Mouse (Mus musculus) forebrain, embryonic 14.5 days (tissue): ENCODE measurements around the gene Ldb3. TPM values are rescaled to one million over a fixed set of nuclear protein-coding genes. Genes with fewer than 3 reads are reported as not detected.

Source experiments
- ATAC-seq: fragments of 200-750 bp; cut with Nextera tagmentation; 2 replicates; pipeline ENCODE4 v1.8.0; 2017; ENCODE audit warnings: mild to moderate bottlenecking, moderate library complexity
- DNase-seq: peaks from one replicate; pipeline ENCODE4 v3.0.0-alpha.2; 2015; ENCODE audit warnings: low spot score
- H3K27ac ChIP-seq: fragments of 300-500 bp; sonication (generic); 2 replicates; pipeline ENCODE4 v1.5.1; 2014; ENCODE audit warnings: low read depth, mild to moderate bottlenecking, control low read depth, low read length, moderate library complexity
- H3K27me3 ChIP-seq: fragments of 300-500 bp; sonication (generic); replicated peaks from 2 replicates; pipeline ENCODE4 v1.6.1; 2014; ENCODE audit warnings: low read length, control low read depth, mixed read lengths; ENCODE audit not compliant: control insufficient read depth, insufficient read depth
- H3K36me3 ChIP-seq: fragments of 300-500 bp; sonication (generic); 2 replicates; pipeline ENCODE4 v1.6.1; 2014; ENCODE audit warnings: low read length, control low read depth; ENCODE audit not compliant: control insufficient read depth, insufficient read depth
- H3K4me1 ChIP-seq: fragments of 300-500 bp; sonication (generic); 2 replicates; pipeline ENCODE4 v1.6.1; 2014; ENCODE audit warnings: antibody characterized with exemption, low read length, control low read depth; ENCODE audit not compliant: control insufficient read depth, insufficient read depth
- H3K4me2 ChIP-seq: fragments of 300-500 bp; sonication (generic); 2 replicates; pipeline ENCODE4 v1.6.1; 2014; ENCODE audit warnings: mild to moderate bottlenecking, control low read depth, low read length
- H3K4me3 ChIP-seq: fragments of 300-500 bp; sonication (generic); 2 replicates; pipeline ENCODE4 v1.5.1; 2014; ENCODE audit warnings: low read depth, low read length, control low read depth
- H3K9ac ChIP-seq: fragments of 300-500 bp; sonication (generic); 2 replicates; pipeline ENCODE4 v1.6.1; 2014; ENCODE audit warnings: mild to moderate bottlenecking, low read length, control low read depth, moderate library complexity
- H3K9me3 ChIP-seq: fragments of 300-500 bp; sonication (generic); replicated peaks from 2 replicates; pipeline ENCODE4 v1.6.1; 2016; ENCODE audit warnings: low read length, control low read depth, mixed read lengths; ENCODE audit not compliant: control insufficient read depth
- WGBS: fragments of 180-500 bp; shearing (Covaris S2); extraction: QIAGEN DNeasy Blood & Tissue Kit; methylation state at CpG from one replicate; pipeline ENCODE4 v1.1.7; 2014; 5-methylcytosine and 5-hydroxymethylcytosine counted together
- polyA plus RNA-seq: library from polyadenylated mRNA; unstranded; fragments of >200 nt; fragmentation: Nextera tagmentation; extraction: Ambion mirVana; gene quantifications from 2 replicates; pipeline ENCODE4 v1.2.1, GENCODE M21; 2014

The Ldb3 gene
- polyA plus RNA-seq, 1 experiment from 2014 or later = 0.63 TPM

DNA sequence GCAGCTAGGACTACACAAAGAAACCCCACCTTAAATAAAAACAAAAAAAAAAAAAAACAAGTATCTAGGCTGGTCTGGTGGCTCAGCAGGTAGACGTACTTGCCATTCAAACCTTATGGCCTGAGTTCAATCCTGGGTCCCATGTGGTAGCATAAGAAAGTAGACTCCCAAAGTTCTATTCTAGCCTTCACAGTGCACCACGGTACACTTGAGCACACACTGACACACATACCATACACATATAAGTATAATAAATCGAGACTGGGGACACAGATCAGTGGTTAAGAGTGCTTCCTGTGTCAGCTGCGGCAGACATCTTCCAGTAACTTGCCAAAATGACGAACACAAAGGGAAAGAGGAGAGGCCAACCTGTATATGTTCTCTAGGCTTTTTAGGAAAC is 72.6 kb downstream of the Ldb3 start:
- Histone ChIP-seq H3K4me2 (no peak overlapping the region), H3K9me3 (no peaks in the 10 kb centered on the region), H3K4me3 (no peak overlapping the region), H3K36me3 (no peaks in the 10 kb centered on the region), H3K4me1 (no peaks in the 10 kb centered on the region), H3K9ac (no peak overlapping the region), H3K27ac (no peak overlapping the region), H3K27me3 (no peaks in the 10 kb centered on the region)
- 86% methylated on average over 5 of the region's 5 CpGs for WGBS
- DNase-seq (no peak), ATAC-seq (no peak)

DNA sequence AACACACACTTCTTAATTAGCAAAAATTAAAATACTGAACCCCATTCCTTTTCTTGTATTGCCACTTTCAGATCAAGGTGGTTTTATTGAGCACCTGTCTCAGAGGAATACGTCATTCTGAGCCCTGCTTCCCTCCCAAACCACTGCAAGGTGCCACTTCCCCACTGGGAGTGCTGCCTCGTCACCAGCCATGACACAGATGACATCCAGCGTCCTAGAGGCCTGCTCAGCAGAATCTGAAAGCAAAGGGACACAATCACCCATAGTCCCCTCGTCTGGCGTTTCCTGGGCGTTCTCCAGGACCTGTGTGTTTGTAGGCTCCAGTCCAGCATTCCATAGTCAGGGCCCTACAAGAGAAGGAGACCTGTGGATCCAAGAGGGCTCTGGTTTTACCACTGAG is 74.4 kb downstream of the Ldb3 start:
- Histone ChIP-seq H3K4me3 (no peak overlapping the region), H3K4me2 (no peak overlapping the region), H3K9ac (no peak overlapping the region), H3K27ac (no peak overlapping the region), H3K4me1 (no peaks in the 10 kb centered on the region), H3K9me3 (no peaks in the 10 kb centered on the region), H3K27me3 (no peaks in the 10 kb centered on the region), H3K36me3 (no peaks in the 10 kb centered on the region)
- DNase-seq = peak; percentile 7
- ATAC-seq = no peak
- WGBS = 42% methylated on average over 6 of the region's 6 CpGs

DNA sequence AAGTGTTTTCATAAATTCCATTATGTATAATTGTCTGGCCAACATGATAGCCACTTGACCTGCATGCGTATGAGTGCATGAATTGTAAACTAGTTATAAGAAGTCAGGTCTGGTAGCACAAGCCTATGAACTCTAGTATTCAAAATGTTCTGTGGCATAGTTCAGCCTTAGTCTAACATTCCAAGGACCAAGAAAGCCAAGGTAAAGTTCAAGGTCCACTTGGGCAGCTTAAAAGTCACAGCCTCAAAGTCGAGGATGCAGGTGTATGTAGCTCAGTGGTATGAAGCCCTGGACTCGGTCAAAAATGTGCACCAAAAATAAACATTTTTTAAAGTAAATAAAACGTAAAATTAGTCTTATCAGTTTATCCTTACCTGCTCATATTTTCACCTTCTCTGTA is 75.9 kb downstream of the Ldb3 start:
- Histone ChIP-seq H3K27me3 (no peaks in the 10 kb centered on the region), H3K9me3 (no peaks in the 10 kb centered on the region), H3K36me3 (no peaks in the 10 kb centered on the region), H3K4me3 (no peak overlapping the region), H3K4me2 (no peak overlapping the region), H3K27ac (no peak overlapping the region), H3K9ac (no peak overlapping the region), H3K4me1 (peaks cover 11% of the 10 kb centered on the region)
- DNase-seq (no peak), ATAC-seq (no peak)
- 84% methylated on average over 4 of the region's 4 CpGs for WGBS

DNA sequence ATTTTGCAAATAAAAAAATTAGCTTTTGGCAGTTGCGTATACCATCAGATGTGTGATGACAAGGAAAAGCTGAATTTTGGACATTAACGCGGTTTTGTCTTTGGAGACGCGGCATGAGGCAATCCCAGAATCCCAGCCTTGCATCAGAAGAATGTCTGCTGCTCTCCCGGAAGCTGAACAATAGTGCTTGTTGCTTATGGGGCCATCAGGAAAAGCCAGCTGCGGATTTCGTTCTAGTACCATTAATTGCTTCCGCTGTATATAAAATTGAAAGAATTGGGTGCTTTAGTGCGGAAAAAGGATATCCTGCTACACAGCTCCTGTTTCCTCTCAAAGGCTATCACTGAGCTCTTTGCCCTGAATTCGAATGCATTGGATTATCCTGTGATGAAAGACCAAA is 76.6 kb downstream of the Ldb3 start:
- DNase-seq (peak; percentile 38), ATAC-seq (no peak)
- Histone ChIP-seq H3K9me3 (no peaks in the 10 kb centered on the region), H3K9ac (no peak overlapping the region), H3K4me2 (no peak overlapping the region), H3K36me3 (no peaks in the 10 kb centered on the region), H3K4me1 (peaks cover 11% of the 10 kb centered on the region), H3K27ac (no peak overlapping the region), H3K4me3 (no peak overlapping the region), H3K27me3 (no peaks in the 10 kb centered on the region)
- 64% methylated on average over 11 of the region's 11 CpGs for WGBS

DNA sequence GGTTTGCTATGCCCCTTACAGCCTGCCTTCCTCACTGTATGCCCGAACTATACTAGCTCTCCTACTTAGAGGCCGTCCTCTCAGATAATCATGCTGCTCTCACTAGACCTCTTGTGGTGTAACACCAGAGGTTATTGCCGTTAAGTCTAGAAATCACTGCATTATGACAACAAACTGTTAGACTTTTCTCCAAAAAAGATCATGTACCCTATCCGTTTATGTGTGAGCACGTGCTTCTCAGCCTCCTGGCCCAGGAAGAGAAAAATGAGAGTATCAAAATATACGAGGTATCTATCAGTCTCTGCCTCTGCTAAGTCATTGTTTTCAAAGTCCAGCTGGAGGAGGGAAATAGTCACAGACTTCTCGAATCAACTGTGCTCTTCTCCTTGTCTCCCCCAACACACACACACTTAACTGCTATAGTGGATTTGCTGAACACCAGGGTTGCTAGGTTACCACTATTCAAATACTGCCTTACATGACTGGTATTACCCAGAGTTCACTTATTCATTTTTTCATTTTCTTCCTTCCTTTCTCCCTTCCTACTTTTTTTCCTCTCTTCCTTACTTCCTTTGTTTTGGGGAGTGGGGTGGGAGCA is 79.5 kb downstream of the Ldb3 start:
- DNase-seq (peak; percentile 55), ATAC-seq (peak; percentile 2; the same call in 1 of the 2 replicates)
- no peak overlapping the region; the same call in 1 of the 2 replicates for H3K27ac ChIP-seq
- H3K9ac ChIP-seq = no peak overlapping the region
- H3K4me1 ChIP-seq = peaks cover 11% of the 10 kb centered on the region
- no peak overlapping the region for H3K4me2 ChIP-seq
- no peak overlapping the region for H3K4me3 ChIP-seq
- H3K27me3 ChIP-seq = no peaks in the 10 kb centered on the region
- WGBS = 59% methylated on average over 7 of the region's 7 CpGs
- H3K36me3 ChIP-seq = no peaks in the 10 kb centered on the region
- H3K9me3 ChIP-seq = no peaks in the 10 kb centered on the region

DNA sequence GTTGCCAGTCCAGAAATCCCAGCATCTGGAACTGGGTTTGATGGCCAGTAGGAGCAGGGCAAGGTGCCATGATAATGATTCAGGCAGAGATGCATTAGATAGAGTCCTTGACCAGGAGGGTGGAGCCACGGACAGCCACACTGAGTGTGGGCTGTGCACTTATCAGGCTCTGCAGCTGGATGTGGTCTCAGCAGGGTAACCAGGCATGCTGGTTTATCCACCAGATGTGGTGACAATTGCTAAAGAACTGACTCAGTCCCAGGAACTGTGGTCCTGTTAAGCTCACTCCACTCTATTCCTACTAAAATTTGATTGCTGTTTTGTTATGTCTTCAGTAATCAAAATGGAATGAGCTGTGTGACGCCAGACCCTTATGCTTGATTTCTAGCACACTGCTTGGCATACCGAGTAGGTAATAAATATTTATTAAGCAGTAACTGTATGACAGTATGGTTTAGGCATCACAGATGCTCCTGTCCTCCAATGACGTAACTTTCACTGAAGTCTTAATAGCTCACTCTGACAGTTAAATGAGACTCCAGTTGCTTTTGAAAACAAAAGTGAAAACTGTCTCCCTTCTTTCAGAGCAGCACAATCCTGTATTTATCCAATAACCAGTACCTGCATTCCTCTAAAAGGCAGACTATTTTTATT is 80.2 kb downstream of the Ldb3 start:
- no peak overlapping the region for H3K4me3 ChIP-seq
- no peak overlapping the region for H3K9ac ChIP-seq
- ATAC-seq (peak; percentile 78), DNase-seq (peak; percentile 73)
- H3K27ac ChIP-seq = peak overlapping the region; percentile 63
- H3K4me2 ChIP-seq = no peak overlapping the region
- H3K4me1 ChIP-seq = peaks cover 11% of the 10 kb centered on the region
- no peaks in the 10 kb centered on the region for H3K9me3 ChIP-seq
- H3K36me3 ChIP-seq = no peaks in the 10 kb centered on the region
- no peaks in the 10 kb centered on the region for H3K27me3 ChIP-seq
- 25% methylated on average over 4 of the region's 4 CpGs for WGBS

DNA sequence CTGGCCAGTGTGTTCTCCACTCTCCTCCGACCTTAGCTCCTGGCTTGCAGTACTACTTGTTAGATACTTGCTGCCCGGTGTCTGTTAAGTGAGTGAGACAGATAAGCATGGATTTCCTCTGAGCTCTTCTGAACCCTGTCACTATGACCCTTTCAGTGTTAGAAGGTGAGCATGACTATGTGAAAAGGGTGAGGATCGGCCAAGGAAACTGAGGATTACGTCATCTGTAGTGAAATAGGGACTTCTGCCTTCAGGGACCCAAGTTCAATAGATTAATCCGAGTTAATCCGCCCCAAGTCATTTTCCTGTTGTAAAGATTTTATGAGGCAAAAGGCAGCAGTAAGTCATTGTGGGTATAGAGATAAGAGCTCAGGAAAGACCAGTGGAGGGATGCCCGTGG is 83.2 kb downstream of the Ldb3 start:
- 74% methylated on average over 7 of the region's 7 CpGs for WGBS
- ATAC-seq = no peak
- no peaks in the 10 kb centered on the region for H3K9me3 ChIP-seq

DNA sequence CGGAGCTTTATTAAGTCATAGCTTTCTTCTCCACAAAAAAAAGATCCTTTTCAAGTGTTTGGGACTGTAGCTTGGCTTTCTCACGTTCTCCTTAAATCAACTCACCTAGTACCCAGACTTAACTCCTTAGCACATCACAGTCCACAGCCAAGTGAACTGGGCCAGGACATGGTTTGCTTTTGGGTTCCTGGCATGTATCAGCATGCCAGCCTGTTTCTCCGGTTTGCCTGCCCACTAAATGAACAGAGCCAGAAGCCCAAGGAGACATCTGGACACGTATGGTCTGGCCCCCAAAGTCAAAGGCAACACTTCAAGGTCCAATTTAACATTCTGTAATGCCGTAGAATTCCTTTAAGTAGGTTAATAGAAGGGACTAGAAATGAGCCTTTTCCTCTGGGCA is 84.1 kb downstream of the Ldb3 start:
- no peak for ATAC-seq

More for the DNA sequence above, 83.2 kb downstream of the Ldb3 start:
- Histone ChIP-seq H3K36me3 (no peaks in the 10 kb centered on the region), H3K27ac (no peak overlapping the region), H3K9ac (no peak overlapping the region), H3K27me3 (no peaks in the 10 kb centered on the region), H3K4me2 (no peak overlapping the region), H3K4me1 (peaks cover 18% of the 10 kb centered on the region), H3K4me3 (no peak overlapping the region)
- no peak for DNase-seq

DNA sequence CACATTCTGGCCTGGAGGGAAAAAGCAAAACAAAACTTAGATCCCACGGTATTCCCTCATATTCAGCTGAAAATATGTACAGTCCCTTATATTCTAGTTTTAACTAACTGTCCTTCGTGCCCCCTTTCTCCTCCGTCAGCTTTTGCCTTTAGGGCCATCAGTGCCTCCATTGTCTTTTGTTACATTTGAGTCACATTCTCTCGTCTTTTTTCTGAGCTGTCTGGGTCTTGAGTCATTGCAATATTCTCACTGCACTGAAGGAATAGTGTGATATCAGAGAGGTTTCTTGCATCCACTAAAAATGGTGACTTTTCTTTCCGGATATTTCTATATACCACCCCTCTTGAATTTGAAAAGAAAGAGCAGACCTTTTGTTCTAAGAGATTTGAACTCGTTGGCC is 84.7 kb downstream of the Ldb3 start:
- Histone ChIP-seq H3K9ac (peak overlapping the region; percentile 1; the same call in 1 of the 2 replicates), H3K4me2 (peak overlapping the region; percentile 74)
- ATAC-seq = no peak

More for the DNA sequence above, 84.1 kb downstream of the Ldb3 start:
- Histone ChIP-seq H3K4me2 (no peak overlapping the region), H3K27me3 (no peaks in the 10 kb centered on the region), H3K4me3 (no peak overlapping the region), H3K9ac (no peak overlapping the region), H3K4me1 (peaks cover 26% of the 10 kb centered on the region), H3K36me3 (no peaks in the 10 kb centered on the region), H3K9me3 (no peaks in the 10 kb centered on the region), H3K27ac (no peak overlapping the region)
- DNase-seq = no peak
- 88% methylated on average over 5 of the region's 5 CpGs for WGBS

More for the DNA sequence above, 84.7 kb downstream of the Ldb3 start:
- Histone ChIP-seq H3K4me1 (peaks cover 29% of the 10 kb centered on the region), H3K4me3 (no peak overlapping the region), H3K9me3 (no peaks in the 10 kb centered on the region), H3K27me3 (no peaks in the 10 kb centered on the region), H3K27ac (no peak overlapping the region), H3K36me3 (no peaks in the 10 kb centered on the region)
- DNase-seq = no peak
- WGBS = 32% methylated on average over 6 of the region's 6 CpGs
